In genomic region chr11:79065463-79066190, GRCm38 (mm10) we compare ENCODE assay signal across 8 mouse cellular contexts.
DNase-seq lines count a peak whose midpoint lies in the region; ATAC-seq and TF ChIP-seq lines count a peak whose summit lies in the region.

No protein-coding gene starts in this region.

- no peaks in the 10 kb centered on the region for H3K9me3 ChIP-seq in intestine, embryonic 16.5 days (ENCODE audit: control insufficient read depth, low read length)
- H3K9me3 ChIP-seq in lung, embryonic 15.5 days, result no peaks in the 10 kb centered on the region

- peak overlapping the region; percentile 89 for H3K27ac ChIP-seq in gastrocnemius, adult 2 months
- H3K27ac ChIP-seq in intestine, embryonic 16.5 days (ENCODE audit: low read length), result peak overlapping the region; percentile 63
- peak overlapping the region; percentile 65 for H3K27ac ChIP-seq in lung, embryonic 15.5 days

- 58% methylated on average over 11 of the region's 11 CpGs for WGBS in intestine, embryonic 16.5 days
- 45% methylated on average over 11 of the region's 11 CpGs for WGBS in lung, embryonic 15.5 days

- no peak for ATAC-seq in intestine, embryonic 16.5 days
- peak; percentile 34; the same call in 1 of the 2 replicates for ATAC-seq in lung, embryonic 15.5 days (ENCODE audit: borderline replicate concordance, extremely low read depth, low FRiP score, low TSS enrichment)
- ATAC-seq in cerebellum, adult (ENCODE audit: insufficient number of reproducible peaks, low FRiP score, low TSS enrichment), result no peak
- no peak for ATAC-seq in erythroblast, adult 5-6 weeks (replicated peaks; ENCODE audit: low FRiP score, poor library complexity, severe bottlenecking)

- no peaks in the 10 kb centered on the region for H3K36me3 ChIP-seq in intestine, embryonic 16.5 days (ENCODE audit: control insufficient read depth, insufficient read depth, low read length)
- no peaks in the 10 kb centered on the region for H3K36me3 ChIP-seq in lung, embryonic 15.5 days

- H3K4me3 ChIP-seq in gastrocnemius, adult 2 months, result no peak overlapping the region
- no peak overlapping the region for H3K4me3 ChIP-seq in intestine, embryonic 16.5 days (ENCODE audit: low read length)
- H3K4me3 ChIP-seq in lung, embryonic 15.5 days, result no peak overlapping the region

- no peaks in the 10 kb centered on the region for H3K27me3 ChIP-seq in intestine, embryonic 16.5 days (replicated peaks; ENCODE audit: control insufficient read depth, insufficient read depth, low read length)
- no peaks in the 10 kb centered on the region for H3K27me3 ChIP-seq in lung, embryonic 15.5 days

- peak; percentile 19; the same call in 1 of the 2 replicates for TF ChIP-seq CTCF in gastrocnemius, adult 2 months (IDR thresholded peaks at IDR 0.05)

- intact Hi-C loops in gastrocnemius, adult 2 months (cut with DNase I), result no loop called here

- peak; percentile 47 to 56 for DNase-seq in cerebellum, postnatal 10 days
- no peak for DNase-seq in cerebellum, adult 9-11 months
- DNase-seq in gastrocnemius, adult 2 months, result peak; percentile 70
- no peak for DNase-seq in embryo, embryonic 11 days

- H3K4me2 ChIP-seq in intestine, embryonic 16.5 days (ENCODE audit: low read depth, low read length), result no peak overlapping the region
- H3K4me2 ChIP-seq in lung, embryonic 15.5 days, result no peak overlapping the region

- H3K4me1 ChIP-seq in intestine, embryonic 16.5 days (ENCODE audit: control insufficient read depth, insufficient read depth, low read length), result peaks cover 26% of the 10 kb centered on the region
- peaks cover 35% of the 10 kb centered on the region for H3K4me1 ChIP-seq in lung, embryonic 15.5 days

- H3K9ac ChIP-seq in intestine, embryonic 16.5 days (ENCODE audit: low read depth, low read length), result peak overlapping the region; percentile 29; the same call in 1 of the 2 replicates
- H3K9ac ChIP-seq in lung, embryonic 15.5 days, result no peak overlapping the region

Comparison
In these comparisons a context has a peak if more than half of its experiments do, and no peak if none do; other contexts are left out.
1. DNase-seq: peak in cerebellum, postnatal 10 days (2 of 2) and gastrocnemius, adult 2 months (single experiment); none in cerebellum, adult 9-11 months (single experiment) and embryo, embryonic 11 days (single experiment).
2. Peak in every context shown above with its lines, with median percentiles within 50 percentile points of each other: H3K27ac ChIP-seq.